Mouse (Mus musculus): ENCODE measurements around the gene Tnfrsf25.

- TF ChIP-seq POLR2A (IDR thresholded peaks at IDR 0.05; ENCODE audit: control insufficient read depth, extremely low read depth, insufficient read depth, low read length, poor library complexity) (no peak), CTCF (IDR thresholded peaks at IDR 0.05; ENCODE audit: borderline replicate concordance, control insufficient read depth, extremely low read depth, insufficient read depth, low read length, poor library complexity) (no peak)
Observed at GRCm38 (mm10) chr4:152100541-152100940, 15.2 kb upstream of the Tnfrsf25 start.
